Mouse (Mus musculus): Measurements from ENCODE around the gene Trit1. TPM values are rescaled to one million over a fixed set of nuclear protein-coding genes. Genes with fewer than 3 reads are reported as not detected.

Gene Trit1
- polyA plus RNA-seq, 2 experiments from 2014 or later: 16.5 to 17.2 TPM

- no peak for ATAC-seq
These were observed 34.3 kb downstream of the Trit1 start for GRCm38 (mm10) chr4:123050681-123051211.

GRCm38 (mm10) chr4:123053179-123053578 is 36.8 kb downstream of the Trit1 start:
- no peak for ATAC-seq

- no peak for ATAC-seq
These were observed 37.9 kb downstream of the Trit1 start for GRCm38 (mm10) chr4:123054172-123054790.

- ATAC-seq: no peak
These were observed 40.2 kb downstream of the Trit1 start for GRCm38 (mm10) chr4:123056560-123057109.

GRCm38 (mm10) chr4:123057957-123058356 is 41.6 kb downstream of the Trit1 start:
- ATAC-seq: no peak

- no peak for ATAC-seq
These were observed 45.3 kb downstream of the Trit1 start for GRCm38 (mm10) chr4:123061744-123062143.

- ATAC-seq: no peak
These were observed 52.2 kb downstream of the Trit1 start for GRCm38 (mm10) chr4:123068646-123069045.

GRCm38 (mm10) chr4:123071266-123071966 is 55.0 kb downstream of the Trit1 start:
- ATAC-seq: no peak

- ATAC-seq: no peak
These were observed 60.5 kb downstream of the Trit1 start for GRCm38 (mm10) chr4:123076928-123077327.

GRCm38 (mm10) chr4:123078231-123078630 is 61.8 kb downstream of the Trit1 start:
- no peak for ATAC-seq

GRCm38 (mm10) chr4:123080791-123081190 is 64.4 kb downstream of the Trit1 start:
- no peak for ATAC-seq

- ATAC-seq: peak; percentile 74
These were observed 66.1 kb downstream of the Trit1 start for GRCm38 (mm10) chr4:123082283-123083163.

- no peak for ATAC-seq
These were observed 67.0 kb downstream of the Trit1 start for GRCm38 (mm10) chr4:123083323-123083902.

GRCm38 (mm10) chr4:123085290-123085689 is 68.9 kb downstream of the Trit1 start:
- ATAC-seq: peak; percentile 44

- no peak for ATAC-seq
These were observed 70.0 kb downstream of the Trit1 start for GRCm38 (mm10) chr4:123086381-123086780.

- ATAC-seq: no peak
These were observed 76.2 kb downstream of the Trit1 start for GRCm38 (mm10) chr4:123092621-123093020.

GRCm38 (mm10) chr4:123093064-123093776 is 76.8 kb downstream of the Trit1 start:
- ATAC-seq: no peak

- no peak for ATAC-seq
These were observed 77.5 kb downstream of the Trit1 start for GRCm38 (mm10) chr4:123093869-123094268.

Measured in activated CD4-positive, CD25-positive, alpha-beta regulatory T cell, adult 4 months (primary cell).